Mouse (Mus musculus) forebrain, embryonic 12.5 days (tissue): ENCODE measurements around the gene Ccl21a. TPM values are rescaled to one million over a fixed set of nuclear protein-coding genes. Genes with fewer than 3 reads are reported as not detected.
"Not testable (repeated sequence)": the region's sequence is repeated elsewhere in the genome, so short reads cannot be mapped to it uniquely, and the experiment has no call there.

ENCODE experiments used
- ATAC-seq: fragments of 200-750 bp; cut with Nextera tagmentation; 2 replicates; pipeline ENCODE4 v1.8.0; 2017; ENCODE audit warnings: moderate TSS enrichment; ENCODE audit not compliant: low FRiP score
- H3K27ac ChIP-seq: fragments of 300-500 bp; sonication (generic); 2 replicates; pipeline ENCODE4 v1.5.1; 2016; ENCODE audit warnings: mild to moderate bottlenecking
- H3K27me3 ChIP-seq: fragments of 300-500 bp; sonication (generic); 2 replicates; pipeline ENCODE4 v1.6.1; 2016; ENCODE audit warnings: mild to moderate bottlenecking
- H3K36me3 ChIP-seq: fragments of 300-500 bp; sonication (generic); replicated peaks from 2 replicates; pipeline ENCODE4 v1.6.1; 2016; ENCODE audit warnings: mild to moderate bottlenecking
- H3K4me1 ChIP-seq: fragments of 300-500 bp; sonication (generic); 2 replicates; pipeline ENCODE4 v1.6.1; 2016
- H3K4me2 ChIP-seq: fragments of 300-500 bp; sonication (generic); 2 replicates; pipeline ENCODE4 v1.6.1; 2016; ENCODE audit warnings: mild to moderate bottlenecking, moderate library complexity
- H3K4me3 ChIP-seq: fragments of 300-500 bp; sonication (generic); replicated peaks from 2 replicates; pipeline ENCODE4 v1.5.1; 2016; ENCODE audit warnings: mild to moderate bottlenecking
- H3K9ac ChIP-seq: fragments of 300-500 bp; sonication (generic); 2 replicates; pipeline ENCODE4 v1.6.1; 2016; ENCODE audit warnings: mild to moderate bottlenecking
- H3K9me3 ChIP-seq: fragments of 300-500 bp; sonication (generic); 2 replicates; pipeline ENCODE4 v1.6.1; 2016
- WGBS: fragments of 180-500 bp; shearing (Covaris S2); methylation state at CpG from one replicate; pipeline ENCODE4 v1.1.7; 2016; 5-methylcytosine and 5-hydroxymethylcytosine counted together
- polyA plus RNA-seq: library from polyadenylated mRNA; unstranded; fragments of >200 nt; fragmentation: Nextera tagmentation; extraction: Ambion mirVana; gene quantifications from 2 replicates; pipeline ENCODE4 v1.2.1, GENCODE M21; 2016

The Ccl21a gene
- not detected in 2 replicates for polyA plus RNA-seq

GRCm38 (mm10) chr4:42773893-42774292 lies at the start of gene Ccl21a:
Ccl21a (minus strand) TSS chr4:42773993.
- not testable (repeated sequence) for ATAC-seq

GRCm38 (mm10) chr4:42756477-42756876 lies 17.3 kb downstream of the Ccl21a start, which contains the start of gene Ccl19:
Ccl19 (minus strand) TSS chr4:42756577.
- H3K9ac ChIP-seq, H3K27ac ChIP-seq, H3K27me3 ChIP-seq, ATAC-seq, H3K4me3 ChIP-seq, H3K4me1 ChIP-seq, H3K36me3 ChIP-seq, H3K4me2 ChIP-seq, H3K9me3 ChIP-seq: not testable (repeated sequence)
- no CpG with 5 or more reads among the region's 6 CpGs for WGBS

More at GRCm38 (mm10) chr4:42773893-42774292, at the start of gene Ccl21a:
- not testable (repeated sequence) for H3K4me3 ChIP-seq, H3K4me1 ChIP-seq, H3K27me3 ChIP-seq, H3K27ac ChIP-seq, H3K9ac ChIP-seq, H3K9me3 ChIP-seq, H3K36me3 ChIP-seq, H3K4me2 ChIP-seq
- WGBS, result no CpG with 5 or more reads among the region's 5 CpGs

- H3K4me3 ChIP-seq, ATAC-seq, H3K4me1 ChIP-seq, H3K36me3 ChIP-seq, H3K4me2 ChIP-seq, H3K27ac ChIP-seq, H3K9me3 ChIP-seq, H3K27me3 ChIP-seq, H3K9ac ChIP-seq: not testable (repeated sequence)
- WGBS, result no CpG with 5 or more reads among the region's 13 CpGs
Observed at GRCm38 (mm10) chr4:42735245-42735644, 38.5 kb downstream of the Ccl21a start, which contains the start of gene 4930578G10Rik. 4930578G10Rik (plus strand) TSS chr4:42735545.

Other genes with a start within 250 kb of the Ccl21a start
- gene Fam205a2, start 245.8 kb downstream of the Ccl21a start, polyA plus RNA-seq, result 0.08 and 0.10 TPM in 2 replicates
- not detected in 2 replicates for gene Gm10591, start 161.8 kb downstream of the Ccl21a start, polyA plus RNA-seq
- not detected in 2 replicates for gene Gm2564, start 144.3 kb downstream of the Ccl21a start, polyA plus RNA-seq
- gene Ccl27b, start 118.7 kb downstream of the Ccl21a start, polyA plus RNA-seq, result not detected in 2 replicates
- gene Il11ra2, start 112.1 kb downstream of the Ccl21a start, polyA plus RNA-seq, result not detected in 2 replicates
- gene 4930578G10Rik, start 38.4 kb downstream of the Ccl21a start, polyA plus RNA-seq, result 0.59 and 0.86 TPM in 2 replicates
- not detected in 2 replicates for gene Ccl19, start 17.4 kb downstream of the Ccl21a start, polyA plus RNA-seq
- gene Fam205a1, start 79.9 kb upstream of the Ccl21a start, polyA plus RNA-seq, result not detected in 2 replicates
- 0.64 TPM in 1 of 2 replicates, not detected in the other for gene Gm12394, start 82.8 kb upstream of the Ccl21a start, polyA plus RNA-seq
- 1.4 and 2.3 TPM in 2 replicates for gene Fam205c, start 100.2 kb upstream of the Ccl21a start, polyA plus RNA-seq
- gene Phf24, start 142.7 kb upstream of the Ccl21a start, polyA plus RNA-seq, result 4.2 and 5.4 TPM in 2 replicates
- gene Dnajb5, start 175.8 kb upstream of the Ccl21a start, polyA plus RNA-seq, result 26.0 and 32.3 TPM in 2 replicates
- 0.85 and 1.1 TPM in 2 replicates for gene 1700022I11Rik, start 195.6 kb upstream of the Ccl21a start, polyA plus RNA-seq
- 640 and 653 TPM in 2 replicates for gene Vcp, start 226.5 kb upstream of the Ccl21a start, polyA plus RNA-seq
- gene Fancg, start 236.5 kb upstream of the Ccl21a start, polyA plus RNA-seq, result 21.6 and 26.7 TPM in 2 replicates